Mouse (Mus musculus): Measurements from ENCODE around the gene Sin3a. TPM values are rescaled to one million over a fixed set of nuclear protein-coding genes. Genes with fewer than 3 reads are reported as not detected.

The Sin3a gene
- polyA plus RNA-seq, 1 experiment from 2014 or later, result 21.2 TPM

DNA sequence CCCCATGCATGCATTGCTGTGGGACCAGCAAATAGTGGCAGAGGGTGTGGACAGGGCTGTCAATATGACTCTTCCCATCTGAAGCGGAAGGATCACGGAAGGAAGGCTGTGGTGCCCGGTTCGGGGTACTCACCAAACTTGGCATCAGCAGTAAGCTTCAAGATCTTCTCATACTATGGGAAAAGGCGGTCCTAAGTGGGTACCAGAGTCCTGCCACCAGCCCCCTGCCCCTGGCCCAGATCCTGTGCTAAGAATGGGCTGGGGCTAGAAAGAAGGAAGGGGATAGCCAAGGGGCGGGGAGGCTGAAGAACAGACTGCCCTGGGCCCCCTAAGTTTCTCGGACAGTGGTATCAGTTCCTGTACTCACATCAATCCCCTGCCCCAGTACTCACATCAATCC is 84.5 kb downstream of the Sin3a start:
- Histone ChIP-seq H3K9me3 (replicated peaks) (no peaks in the 10 kb centered on the region), H3K4me3 (replicated peaks) (no peak overlapping the region), H3K4me2 (no peak overlapping the region), H3K27me3 (replicated peaks) (0 out of 2 replicates have a peak, but pooled peaks cover 6% of the 10 kb centered on the region), H3K36me3 (no peaks in the 10 kb centered on the region), H3K4me1 (peaks cover 24% of the 10 kb centered on the region), H3K9ac (replicated peaks) (no peak overlapping the region), H3K27ac (replicated peaks) (no peak overlapping the region)
- no peak for ATAC-seq (ENCODE audit: low FRiP score)
- WGBS, result 96% methylated on average over 7 of the region's 7 CpGs

DNA sequence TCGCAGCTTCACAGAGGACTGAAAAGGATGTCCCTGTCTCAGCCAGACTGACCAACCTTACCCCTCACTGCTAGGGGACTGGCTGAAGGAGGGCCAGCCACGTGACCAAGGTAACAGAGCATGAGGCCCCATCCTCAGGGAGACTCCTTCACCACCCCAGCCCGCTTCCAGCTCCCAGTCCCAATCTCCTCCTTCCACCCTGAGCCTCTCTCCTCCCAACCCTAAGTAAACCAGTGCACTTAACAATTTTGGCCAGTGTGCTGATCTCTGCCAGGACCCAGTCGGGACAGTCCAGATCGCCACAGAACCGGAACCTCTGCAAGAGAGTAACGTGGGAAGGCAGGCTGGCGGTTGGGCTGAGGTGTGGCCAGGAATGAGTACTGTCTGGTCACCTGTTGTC is 85.0 kb downstream of the Sin3a start:
- peaks cover 24% of the 10 kb centered on the region for H3K4me1 ChIP-seq
- H3K27me3 ChIP-seq (replicated peaks), result 0 out of 2 replicates have a peak, but pooled peaks cover 8% of the 10 kb centered on the region
- no peak overlapping the region for H3K9ac ChIP-seq (replicated peaks)
- no peaks in the 10 kb centered on the region for H3K9me3 ChIP-seq (replicated peaks)
- H3K4me3 ChIP-seq (replicated peaks), result 0 out of 2 replicates have a peak overlapping the region, but pooled peaks have one; percentile 80
- H3K36me3 ChIP-seq, result no peaks in the 10 kb centered on the region
- ATAC-seq (ENCODE audit: low FRiP score), result no peak
- H3K27ac ChIP-seq (replicated peaks), result no peak overlapping the region
- 92% methylated on average over 8 of the region's 8 CpGs for WGBS
- peak overlapping the region; percentile 93 for H3K4me2 ChIP-seq

GRCm38 (mm10) chr9:57157499-57157898 is 85.7 kb downstream of the Sin3a start:
- ATAC-seq (ENCODE audit: low FRiP score), result no peak
- H3K4me3 ChIP-seq (replicated peaks), result peak overlapping the region; percentile 80
- H3K4me1 ChIP-seq, result peaks cover 24% of the 10 kb centered on the region
- peak overlapping the region; percentile 72; the same call in 1 of the 2 replicates for H3K27ac ChIP-seq (replicated peaks)
- no peaks in the 10 kb centered on the region for H3K9me3 ChIP-seq (replicated peaks)
- no peaks in the 10 kb centered on the region for H3K36me3 ChIP-seq
- peak overlapping the region; percentile 83 for H3K9ac ChIP-seq (replicated peaks)
- peak overlapping the region; percentile 93 for H3K4me2 ChIP-seq
- WGBS, result 27% methylated on average over 13 of the region's 13 CpGs
- 0 out of 2 replicates have a peak, but pooled peaks cover 11% of the 10 kb centered on the region for H3K27me3 ChIP-seq (replicated peaks)

- Histone ChIP-seq H3K9me3 (replicated peaks) (no peaks in the 10 kb centered on the region), H3K4me2 (peak within 1 kb of the TSS; percentile 93), H3K4me1 (peaks cover 24% of the 10 kb centered on the region), H3K4me3 (replicated peaks) (peak within 1 kb of the TSS; percentile 80), H3K9ac (replicated peaks) (peak within 1 kb of the TSS; percentile 83), H3K36me3 (no peaks in the 10 kb centered on the region), H3K27me3 (replicated peaks) (0 out of 2 replicates have a peak, but pooled peaks cover 11% of the 10 kb centered on the region), H3K27ac (replicated peaks) (peak within 1 kb of the TSS; percentile 74)
- under 1% methylated on average over 24 of the region's 24 CpGs for WGBS
- ATAC-seq (ENCODE audit: low FRiP score), result peak; percentile 89
Observed at GRCm38 (mm10) chr9:57158013-57158470, 86.2 kb downstream of the Sin3a start, which contains the start of gene Commd4. Commd4 (minus strand) TSS chr9:57158331.

- ATAC-seq (ENCODE audit: low FRiP score), result peak; percentile 11; the same call in 1 of the 2 replicates
- 40% methylated on average over 11 of the region's 11 CpGs for WGBS
- peak overlapping the region; percentile 74 for H3K27ac ChIP-seq (replicated peaks)
Observed at GRCm38 (mm10) chr9:57158506-57158905, 86.7 kb downstream of the Sin3a start.

GRCm38 (mm10) chr9:57162496-57162895 is 90.7 kb downstream of the Sin3a start:
- no peak; the same call in 1 of the 2 replicates for ATAC-seq (ENCODE audit: low FRiP score)
- 20% methylated on average over 3 of the region's 3 CpGs for WGBS
- Histone ChIP-seq H3K9me3 (replicated peaks) (no peaks in the 10 kb centered on the region), H3K4me1 (peaks cover 8% of the 10 kb centered on the region), H3K4me3 (replicated peaks) (no peak overlapping the region), H3K27ac (replicated peaks) (no peak overlapping the region), H3K36me3 (no peaks in the 10 kb centered on the region), H3K9ac (replicated peaks) (no peak overlapping the region), H3K4me2 (no peak overlapping the region), H3K27me3 (replicated peaks) (0 out of 2 replicates have a peak, but pooled peaks cover 11% of the 10 kb centered on the region)

More at GRCm38 (mm10) chr9:57158506-57158905, 86.7 kb downstream of the Sin3a start:
- Histone ChIP-seq H3K36me3 (no peaks in the 10 kb centered on the region), H3K27me3 (replicated peaks) (0 out of 2 replicates have a peak, but pooled peaks cover 11% of the 10 kb centered on the region), H3K4me1 (peaks cover 24% of the 10 kb centered on the region), H3K9me3 (replicated peaks) (no peaks in the 10 kb centered on the region), H3K4me3 (replicated peaks) (peak overlapping the region; percentile 80), H3K9ac (replicated peaks) (peak overlapping the region; percentile 58), H3K4me2 (peak overlapping the region; percentile 93)

DNA sequence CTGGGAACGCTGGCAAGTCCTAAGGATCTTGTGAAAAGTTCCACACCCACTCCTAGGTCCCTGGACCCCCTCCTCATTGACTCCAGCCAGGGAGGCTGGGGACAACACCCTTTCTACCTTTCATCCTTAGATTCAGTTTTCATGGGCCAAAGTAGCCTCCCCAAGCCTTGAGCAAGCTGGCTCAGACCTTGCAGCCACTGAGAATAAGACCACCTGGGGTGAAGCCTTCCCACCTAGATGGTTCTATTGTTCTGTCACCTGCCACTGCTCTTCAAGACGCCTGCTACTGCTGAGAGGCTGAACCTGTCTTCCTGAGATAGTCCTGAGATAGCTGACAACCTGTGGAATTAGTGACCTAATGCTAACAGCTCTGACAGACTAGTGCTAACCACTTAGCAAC is 91.3 kb downstream of the Sin3a start:
- 49% methylated on average over 2 of the region's 2 CpGs for WGBS
- H3K9ac ChIP-seq (replicated peaks), result no peak overlapping the region
- 0 out of 2 replicates have a peak, but pooled peaks cover 11% of the 10 kb centered on the region for H3K27me3 ChIP-seq (replicated peaks)
- H3K4me1 ChIP-seq, result peaks cover 5% of the 10 kb centered on the region; the same call in 1 of the 2 replicates
- no peak overlapping the region for H3K27ac ChIP-seq (replicated peaks)
- no peaks in the 10 kb centered on the region for H3K9me3 ChIP-seq (replicated peaks)
- H3K4me3 ChIP-seq (replicated peaks), result no peak overlapping the region
- H3K4me2 ChIP-seq, result no peak overlapping the region
- no peaks in the 10 kb centered on the region for H3K36me3 ChIP-seq
- ATAC-seq (ENCODE audit: low FRiP score), result no peak

- H3K27me3 ChIP-seq (replicated peaks), result 0 out of 2 replicates have a peak, but pooled peaks cover 5% of the 10 kb centered on the region
- H3K4me3 ChIP-seq (replicated peaks), result no peak overlapping the region
- H3K9me3 ChIP-seq (replicated peaks), result no peaks in the 10 kb centered on the region
- ATAC-seq (ENCODE audit: low FRiP score), result no peak
- H3K36me3 ChIP-seq, result no peaks in the 10 kb centered on the region
- 92% methylated on average over 2 of the region's 2 CpGs for WGBS
- no peak overlapping the region for H3K27ac ChIP-seq (replicated peaks)
- H3K4me2 ChIP-seq, result no peak overlapping the region
- no peak overlapping the region for H3K9ac ChIP-seq (replicated peaks)
- H3K4me1 ChIP-seq, result no peaks in the 10 kb centered on the region
Observed at GRCm38 (mm10) chr9:57166173-57166572, 94.3 kb downstream of the Sin3a start.

- ATAC-seq (ENCODE audit: low FRiP score), result no peak
- H3K27me3 ChIP-seq (replicated peaks), result no peaks in the 10 kb centered on the region
- H3K4me3 ChIP-seq (replicated peaks), result no peak overlapping the region
- H3K27ac ChIP-seq (replicated peaks), result no peak overlapping the region
- no peak overlapping the region for H3K4me2 ChIP-seq
- 86% methylated on average over 5 of the region's 5 CpGs for WGBS
- no peaks in the 10 kb centered on the region for H3K36me3 ChIP-seq
- no peaks in the 10 kb centered on the region for H3K9me3 ChIP-seq (replicated peaks)
- no peak overlapping the region for H3K9ac ChIP-seq (replicated peaks)
- no peaks in the 10 kb centered on the region for H3K4me1 ChIP-seq
Observed at GRCm38 (mm10) chr9:57168411-57168810, 96.6 kb downstream of the Sin3a start.

Other genes starting within 250 kb of the Sin3a start
- 0.28 and 0.40 TPM in 2 replicates for gene Odf3l1, start 207.4 kb upstream of the Sin3a start, polyA plus RNA-seq (2015; fragmentation: Nextera tagmentation; extraction: Ambion mirVana)
- gene Cspg4, start 207.0 kb upstream of the Sin3a start, polyA plus RNA-seq (2015; fragmentation: Nextera tagmentation; extraction: Ambion mirVana), result 10.5 and 13.1 TPM in 2 replicates
- 2.2 and 3.2 TPM in 2 replicates for gene Snx33, start 143.7 kb upstream of the Sin3a start, polyA plus RNA-seq (2015; fragmentation: Nextera tagmentation; extraction: Ambion mirVana)
- gene Imp3, start 134.6 kb upstream of the Sin3a start, polyA plus RNA-seq (2015; fragmentation: Nextera tagmentation; extraction: Ambion mirVana), result 73.7 and 77.5 TPM in 2 replicates
- 28.3 and 29.6 TPM in 2 replicates for gene Snupn, start 121.2 kb upstream of the Sin3a start, polyA plus RNA-seq (2015; fragmentation: Nextera tagmentation; extraction: Ambion mirVana)
- gene Ptpn9, start 77.1 kb upstream of the Sin3a start, polyA plus RNA-seq (2015; fragmentation: Nextera tagmentation; extraction: Ambion mirVana), result 23.8 and 24.9 TPM in 2 replicates
- gene Man2c1, start 58.6 kb downstream of the Sin3a start, polyA plus RNA-seq (2015; fragmentation: Nextera tagmentation; extraction: Ambion mirVana), result 87.0 and 99.7 TPM in 2 replicates
- 10.4 and 10.5 TPM in 2 replicates for gene Neil1, start 76.3 kb downstream of the Sin3a start, polyA plus RNA-seq (2015; fragmentation: Nextera tagmentation; extraction: Ambion mirVana)
- gene Commd4, start 86.3 kb downstream of the Sin3a start, polyA plus RNA-seq (2015; fragmentation: Nextera tagmentation; extraction: Ambion mirVana), result 155 and 178 TPM in 2 replicates
- not detected in 2 replicates for gene Trcg1, start 164.5 kb downstream of the Sin3a start, polyA plus RNA-seq (2015; fragmentation: Nextera tagmentation; extraction: Ambion mirVana)
- 4.1 and 10.9 TPM in 2 replicates for gene 1700017B05Rik, start 190.6 kb downstream of the Sin3a start, polyA plus RNA-seq (2015; fragmentation: Nextera tagmentation; extraction: Ambion mirVana)

Measured in neural tube, embryonic 15.5 days (tissue).